Mouse (Mus musculus) retina, postnatal 1 day (tissue): ENCODE measurements at regions not wholly inside any gene's neighbourhood (a gene's known extent, or its start where the extent isn't known, plus 50 kb on each side); places are given as distances from the start of the nearest gene placed in this dataset.

Experiments used
- DNase-seq: peaks from one replicate; pipeline ENCODE4 v3.0.0-alpha.2; 2012

DNA sequence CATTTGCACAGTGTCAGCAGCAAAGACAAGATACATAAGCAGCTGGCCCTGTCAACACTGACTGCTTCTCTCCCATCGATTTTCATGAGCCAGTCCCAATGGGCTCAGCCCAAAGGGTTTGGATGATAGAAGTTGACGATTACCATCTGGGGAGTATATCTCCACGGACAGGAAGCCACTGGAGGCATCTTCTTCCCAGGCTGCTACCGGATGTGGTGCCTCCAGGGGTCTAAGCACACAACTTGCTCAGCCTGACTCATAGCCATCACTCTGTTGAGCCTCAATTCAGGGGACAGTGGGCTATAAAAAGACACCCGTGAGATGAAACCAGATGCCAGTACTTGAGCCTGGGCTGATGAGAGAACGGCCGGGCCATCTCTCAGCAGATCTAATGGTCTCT is 71.1 kb upstream of the Hif1a start:
- DNase-seq: no peak

DNA sequence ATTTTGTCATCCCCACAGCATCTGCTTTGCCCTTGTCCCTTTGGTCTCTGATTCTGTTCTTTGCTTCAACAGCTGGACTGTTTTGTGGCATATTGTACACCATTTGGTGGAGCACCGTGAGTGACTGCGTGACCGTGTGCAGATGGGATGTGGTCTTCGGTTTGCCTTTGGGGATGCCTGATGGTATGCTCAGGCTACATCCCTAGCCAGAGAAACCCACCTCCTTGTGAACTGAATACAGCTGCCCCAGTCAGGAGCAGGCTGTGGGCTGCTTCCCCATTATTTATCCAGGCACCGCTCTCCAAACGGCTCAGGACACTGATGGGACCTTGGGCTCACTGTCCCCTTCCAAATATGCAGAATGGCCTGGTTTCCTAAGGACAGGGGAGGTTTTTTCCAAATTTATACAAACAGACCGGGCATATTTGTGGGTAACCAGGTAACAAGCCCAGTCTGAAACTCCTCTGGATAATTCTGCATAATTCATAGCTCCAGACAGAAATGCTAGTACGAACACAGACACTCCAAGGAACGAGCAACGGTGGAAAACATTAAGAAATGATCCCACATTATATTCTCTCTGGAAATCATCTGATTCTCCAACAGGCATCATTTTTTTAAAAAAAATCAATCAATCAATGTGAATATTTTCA is 70.5 kb upstream of the Hif1a start:
- DNase-seq: no peak

DNA sequence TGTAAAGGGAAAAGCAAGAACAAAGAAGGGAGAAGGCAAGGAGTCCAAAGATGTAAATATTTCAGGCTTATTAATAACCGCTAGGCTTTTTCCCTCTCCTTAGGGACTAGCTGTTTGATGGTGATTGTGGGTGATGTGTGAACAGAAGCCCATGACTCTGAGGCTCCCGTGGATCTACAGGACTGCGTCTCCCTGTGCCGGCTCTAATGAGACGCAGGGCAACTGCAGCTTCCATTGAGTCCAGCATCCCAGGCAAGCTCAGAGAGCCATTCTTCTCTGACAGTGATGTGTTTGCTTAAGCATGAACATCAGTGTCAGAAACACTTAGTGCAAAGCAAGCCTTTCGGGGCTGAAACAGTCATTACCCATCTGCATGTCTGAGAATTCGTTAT is 70.0 kb upstream of the Hif1a start:
- DNase-seq: peak; percentile 98

DNA sequence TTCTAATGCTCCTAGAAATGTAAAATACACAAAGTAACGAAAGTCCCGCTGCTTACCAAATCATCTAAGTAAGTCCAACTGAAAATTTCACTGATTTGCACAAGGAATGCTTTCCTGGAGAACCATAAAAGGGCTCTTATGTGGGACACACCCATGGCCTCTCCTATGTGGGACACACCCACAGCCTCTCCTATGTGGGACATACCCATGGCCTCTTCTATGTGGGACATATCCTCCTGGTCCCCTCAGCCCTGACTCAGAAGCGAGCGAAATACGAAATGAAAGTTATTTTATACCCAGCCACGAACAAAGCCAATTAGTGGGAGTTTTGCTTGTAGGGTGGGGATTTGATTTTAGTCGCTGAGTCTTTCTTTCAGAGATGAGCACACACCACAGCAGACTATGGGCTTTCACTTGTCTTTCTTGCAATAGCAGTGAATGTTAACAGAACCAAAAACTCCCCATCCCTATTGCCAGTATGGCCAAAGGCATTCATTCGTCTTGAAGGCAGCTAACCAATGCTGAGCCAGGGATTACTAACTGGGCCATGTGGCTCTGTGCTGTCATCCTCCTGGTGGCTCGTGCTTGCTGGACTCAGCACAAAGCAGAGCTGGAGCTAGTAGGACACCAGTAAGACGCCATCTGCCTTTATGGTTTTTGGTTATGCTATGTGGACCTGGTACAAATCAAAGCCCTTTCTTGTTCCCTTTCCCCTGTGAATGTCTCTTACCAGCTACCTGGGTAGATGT is 69.4 kb upstream of the Hif1a start:
- peak; percentile 85 for DNase-seq

DNA sequence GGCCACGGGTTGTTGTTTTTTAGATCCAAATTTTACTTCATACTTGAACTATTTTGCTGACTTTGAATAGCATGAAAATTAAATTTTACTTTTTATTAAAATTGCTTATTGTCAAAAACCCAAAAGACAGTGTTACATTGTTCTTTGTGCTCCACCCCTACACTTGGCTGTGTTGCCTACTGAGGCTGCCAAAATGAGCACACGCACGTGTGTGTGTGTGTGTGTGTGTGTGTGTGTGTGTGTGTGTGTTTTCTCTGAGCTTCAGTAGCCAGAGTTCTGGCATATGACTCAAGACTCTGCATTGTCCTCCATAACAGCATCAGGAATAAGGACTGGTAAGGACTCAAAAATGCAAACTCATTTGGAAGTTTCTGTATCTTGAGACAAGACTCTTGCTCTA is 68.4 kb upstream of the Hif1a start:
- DNase-seq: peak; percentile 48

GRCm38 (mm10) chr12:73836132-73836531 is 65.0 kb upstream of the Hif1a start:
- DNase-seq: no peak

- DNase-seq: no peak
Observed at GRCm38 (mm10) chr12:73837036-73837435, 64.1 kb upstream of the Hif1a start.

DNA sequence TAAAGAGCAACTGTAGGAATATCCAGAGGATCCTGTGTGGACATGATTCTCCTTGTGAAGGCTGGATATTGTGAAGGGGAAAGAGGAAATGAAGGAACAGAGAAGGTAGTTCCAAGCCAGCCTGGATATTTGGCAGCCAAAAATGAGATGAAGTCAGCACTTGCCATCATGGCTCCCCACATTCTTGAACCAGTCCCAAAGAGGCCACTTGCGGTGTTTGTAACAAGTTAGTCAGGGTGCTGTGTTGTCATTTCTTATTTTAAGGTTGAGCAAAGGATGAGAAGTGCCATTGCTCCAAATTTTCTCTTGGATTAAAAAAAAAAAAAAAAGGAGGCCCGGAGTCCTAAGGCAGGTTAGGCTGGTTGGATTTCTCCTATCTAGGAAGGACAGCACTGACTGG is 63.3 kb upstream of the Hif1a start:
- DNase-seq: no peak

DNA sequence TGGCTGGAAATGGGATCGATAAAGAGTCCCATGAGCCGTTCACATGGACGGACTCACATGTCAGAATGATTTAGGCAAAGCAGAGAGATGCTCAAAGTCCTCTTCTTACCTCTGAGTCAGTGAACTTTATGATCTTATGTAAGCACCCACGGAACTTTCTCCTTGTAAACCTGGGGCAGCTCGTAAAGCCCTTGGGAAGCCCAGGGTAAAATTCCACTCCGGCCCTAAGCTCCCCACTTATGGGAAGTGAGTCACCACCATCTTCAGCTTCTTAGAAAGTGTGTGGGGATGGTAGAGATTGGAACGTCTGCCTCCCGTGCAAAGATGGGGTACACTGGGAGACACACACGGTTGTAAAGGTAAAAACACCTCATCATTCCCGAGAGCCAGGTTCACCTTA is 62.8 kb upstream of the Hif1a start:
- DNase-seq: no peak

GRCm38 (mm10) chr12:73842000-73842675 is 59.0 kb upstream of the Hif1a start:
- DNase-seq: no peak

- DNase-seq: no peak
Observed at GRCm38 (mm10) chr12:73844782-73845181, 56.4 kb upstream of the Hif1a start.

GRCm38 (mm10) chr12:73846672-73847071 is 54.5 kb upstream of the Hif1a start:
- no peak for DNase-seq

- no peak for DNase-seq
Observed at GRCm38 (mm10) chr12:73847336-73847735, 53.8 kb upstream of the Hif1a start.

DNA sequence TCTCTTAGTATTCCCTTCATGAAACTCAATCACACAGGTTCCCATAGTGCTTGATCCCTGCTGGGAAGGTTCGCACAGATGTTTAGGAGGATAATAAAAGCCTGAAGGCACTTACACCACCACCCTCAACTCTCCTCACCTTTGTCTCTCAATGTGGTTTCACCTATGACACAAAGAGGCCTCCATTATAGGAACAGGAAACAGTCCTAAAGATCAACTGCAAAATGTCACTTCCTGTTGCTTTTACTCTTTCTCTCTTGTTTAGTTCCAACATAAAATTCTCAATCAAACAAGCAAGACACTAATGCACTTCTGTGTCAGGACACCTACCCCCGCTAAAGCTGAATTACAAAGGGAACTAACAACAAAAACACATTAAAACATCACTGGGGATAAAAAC is 50.3 kb upstream of the Hif1a start:
- no peak for DNase-seq
